ENCODE assay signal across 25 mouse cellular contexts in the genomic region with DNA sequence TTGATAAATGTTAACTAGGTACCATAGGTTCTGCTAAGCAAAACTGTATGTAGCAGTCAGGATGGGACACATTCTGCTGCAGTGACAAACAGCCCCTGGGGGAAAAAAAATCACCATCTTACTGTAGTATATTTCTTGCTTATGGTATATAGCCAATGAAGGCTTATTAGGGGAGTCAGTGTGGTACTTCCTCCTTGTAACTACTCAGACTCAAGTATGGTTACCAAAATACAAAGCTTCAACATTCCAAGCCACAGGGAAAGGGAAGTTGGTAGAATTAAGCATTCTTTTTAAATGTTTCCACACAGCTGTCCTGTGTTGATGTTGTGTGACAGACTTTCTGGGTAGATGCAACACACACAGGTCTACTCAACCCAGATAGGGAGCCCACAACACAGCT. TPM values are rescaled to one million over a fixed set of nuclear protein-coding genes. Genes with fewer than 3 reads are reported as not detected.
DNase-seq lines count a peak whose midpoint lies in the region; ATAC-seq and TF ChIP-seq lines count a peak whose summit lies in the region.
"Had no signal": no experiment of that assay in that cellular context is flagged by ENCODE, and none has a peak within 500 bp of the region (broad histone marks: within the 10 kb centered on the region; RNA-seq: fewer than 3 reads in every experiment).

No protein-coding gene starts in this region.

- 0 out of 2 replicates have a peak, but pooled peaks cover 4% of the 10 kb centered on the region for H3K4me1 ChIP-seq in bone marrow macrophage, adult 2 months (ENCODE audit: control insufficient read depth, insufficient read depth, low read length)
- no peaks in the 10 kb centered on the region for H3K4me1 ChIP-seq in hindbrain, embryonic 16.5 days (ENCODE audit: control insufficient read depth, insufficient read depth, low read depth, low read length)
- H3K4me1 ChIP-seq: embryonic facial prominence, embryonic 13.5 days; embryonic facial prominence, embryonic 15.5 days; forebrain, embryonic 10.5 days; forebrain, embryonic 12.5 days had no signal

- no peaks in the 10 kb centered on the region for H3K36me3 ChIP-seq in hindbrain, embryonic 16.5 days (ENCODE audit: control insufficient read depth, insufficient read depth, low read length)
- H3K36me3 ChIP-seq: embryonic facial prominence, embryonic 13.5 days; embryonic facial prominence, embryonic 15.5 days; forebrain, embryonic 10.5 days; forebrain, embryonic 12.5 days had no signal

- no peak for TF ChIP-seq POLR2A in bone marrow macrophage, adult 2 months (IDR thresholded peaks at IDR 0.05; ENCODE audit: borderline replicate concordance, low read depth, low read length)

- H3K9ac ChIP-seq in hindbrain, embryonic 16.5 days (ENCODE audit: low read depth, low read length), result no peak overlapping the region
- H3K9ac ChIP-seq: embryonic facial prominence, embryonic 13.5 days; embryonic facial prominence, embryonic 15.5 days; forebrain, embryonic 12.5 days had no signal

- H3K4me2 ChIP-seq in hindbrain, embryonic 16.5 days (ENCODE audit: low read length), result no peak overlapping the region
- H3K4me2 ChIP-seq: embryonic facial prominence, embryonic 13.5 days; embryonic facial prominence, embryonic 15.5 days; forebrain, embryonic 12.5 days had no signal

- intact Hi-C loops in left cerebral cortex, postnatal 36 days (cut with DNase I), result no loop called here

- peak; percentile 61 for ATAC-seq in granulocyte monocyte progenitor cell, adult 5-6 weeks (replicated peaks; ENCODE audit: poor library complexity, severe bottlenecking)
- ATAC-seq in monocyte, adult 5-6 weeks (replicated peaks; ENCODE audit: insufficient number of reproducible peaks, low FRiP score, low TSS enrichment, poor library complexity, severe bottlenecking), result 0 out of 2 replicates have a peak, but pooled peaks have one; percentile 27
- no peak for ATAC-seq in hindbrain, embryonic 16.5 days
- ATAC-seq: activated CD4-positive, CD25-positive, alpha-beta regulatory T cell, adult 4 months; forebrain, embryonic 14.5 days; forebrain, embryonic 16.5 days; Patski had no signal

- no peaks in the 10 kb centered on the region; the same call in 1 of the 2 replicates for H3K27me3 ChIP-seq in hindbrain, embryonic 16.5 days (replicated peaks; ENCODE audit: control insufficient read depth, insufficient read depth, low read length)
- H3K27me3 ChIP-seq: embryonic facial prominence, embryonic 15.5 days had no signal

- H3K27ac ChIP-seq in bone marrow macrophage, adult 2 months (ENCODE audit: insufficient read depth, low read depth, low read length), result peak overlapping the region; percentile 7
- H3K27ac ChIP-seq in hindbrain, embryonic 16.5 days (ENCODE audit: low read depth, low read length), result no peak overlapping the region
- H3K27ac ChIP-seq: embryonic facial prominence, embryonic 13.5 days; embryonic facial prominence, embryonic 15.5 days; forebrain, embryonic 10.5 days; forebrain, embryonic 12.5 days had no signal

- H3K4me3 ChIP-seq in bone marrow macrophage, adult 2 months (ENCODE audit: insufficient read depth, low read length), result no peak overlapping the region
- no peak overlapping the region for H3K4me3 ChIP-seq in hindbrain, embryonic 16.5 days (ENCODE audit: low read length)
- H3K4me3 ChIP-seq: embryonic facial prominence, embryonic 13.5 days; embryonic facial prominence, embryonic 15.5 days; erythroblast, embryonic 14.5 days; forebrain, embryonic 10.5 days; forebrain, embryonic 12.5 days had no signal

- no peak for DNase-seq in adrenal gland, postnatal 4 days (ENCODE audit: low spot score in 2 of 2)
- no peak for DNase-seq in left cerebral cortex, postnatal 36 days (ENCODE audit: low spot score in 2 of 2)
- DNase-seq: adrenal gland, adult 8-10 months; adrenal gland, postnatal 14 days; adrenal gland, postnatal 36 days; cerebellum, adult 11-12 months; cerebellum, adult 2 months; cerebellum, adult 9-10 months; cerebellum, postnatal 10 days; cerebellum, postnatal 25 days; embryo, embryonic 11 days had no signal

- H3K9me3 ChIP-seq in hindbrain, embryonic 16.5 days (ENCODE audit: control insufficient read depth, low read length), result no peaks in the 10 kb centered on the region
- H3K9me3 ChIP-seq: embryonic facial prominence, embryonic 13.5 days; embryonic facial prominence, embryonic 15.5 days; forebrain, embryonic 10.5 days; forebrain, embryonic 12.5 days had no signal

- no peak for TF ChIP-seq CTCF in bone marrow macrophage, adult 2 months (IDR thresholded peaks at IDR 0.05; ENCODE audit: low read depth, low read length)

RNA-seq across cellular contexts. Expression of a gene that starts 27.0 kb away (rescaled TPM):
- not detected in 2 replicates for polyA plus RNA-seq in bone marrow macrophage, adult 2 months (2012; ENCODE audit: insufficient read depth, insufficient read length, missing spikeins)
- total RNA-seq in granulocyte monocyte progenitor cell, adult 5-6 weeks (2014; fragmentation: Nextera tagmentation), result not detected in 2 replicates
- not detected in 2 replicates for total RNA-seq in granulocyte monocyte progenitor cell, adult 5-6 weeks (2017)
- 0.67 to 1.6 TPM (median 0.75 TPM) in 3 replicates for total RNA-seq in monocyte, adult 5-6 weeks (2017)
- total RNA-seq in adrenal gland, postnatal 4 days (2021), result under 1 TPM; 0.22 to 0.25 TPM
- polyA plus RNA-seq in hindbrain, embryonic 16.5 days (2015; fragmentation: Nextera tagmentation; extraction: Ambion mirVana), result 0.24 and 0.27 TPM in 2 replicates
- under 1 TPM; 0.17 to 0.61 TPM for total RNA-seq in left cerebral cortex, postnatal 36 days (2021)
- polyA plus RNA-seq: activated CD4-positive, CD25-positive, alpha-beta regulatory T cell, adult 4 months; embryonic facial prominence, embryonic 11.5 days; erythroblast, embryonic 14.5 days had no signal
